Mouse (Mus musculus) kidney, adult 2 months (tissue): ENCODE measurements around the gene Ocln.

ENCODE experiments used
- CTCF ChIP-seq: fragments of 200-500 bp; conservative IDR thresholded peaks from 2 replicates; pipeline ENCODE4 v1.5.1; 2011; ENCODE audit warnings: low read depth, mild to moderate bottlenecking, control low read depth, low read length, moderate library complexity, mixed read lengths; ENCODE audit not compliant: insufficient read depth, insufficient read length
- POLR2A ChIP-seq: fragments of 200-500 bp; IDR thresholded peaks from one replicate; pipeline ENCODE4 v1.6.1; 2011; ENCODE audit warnings: low read depth, low read length, control low read depth

DNA sequence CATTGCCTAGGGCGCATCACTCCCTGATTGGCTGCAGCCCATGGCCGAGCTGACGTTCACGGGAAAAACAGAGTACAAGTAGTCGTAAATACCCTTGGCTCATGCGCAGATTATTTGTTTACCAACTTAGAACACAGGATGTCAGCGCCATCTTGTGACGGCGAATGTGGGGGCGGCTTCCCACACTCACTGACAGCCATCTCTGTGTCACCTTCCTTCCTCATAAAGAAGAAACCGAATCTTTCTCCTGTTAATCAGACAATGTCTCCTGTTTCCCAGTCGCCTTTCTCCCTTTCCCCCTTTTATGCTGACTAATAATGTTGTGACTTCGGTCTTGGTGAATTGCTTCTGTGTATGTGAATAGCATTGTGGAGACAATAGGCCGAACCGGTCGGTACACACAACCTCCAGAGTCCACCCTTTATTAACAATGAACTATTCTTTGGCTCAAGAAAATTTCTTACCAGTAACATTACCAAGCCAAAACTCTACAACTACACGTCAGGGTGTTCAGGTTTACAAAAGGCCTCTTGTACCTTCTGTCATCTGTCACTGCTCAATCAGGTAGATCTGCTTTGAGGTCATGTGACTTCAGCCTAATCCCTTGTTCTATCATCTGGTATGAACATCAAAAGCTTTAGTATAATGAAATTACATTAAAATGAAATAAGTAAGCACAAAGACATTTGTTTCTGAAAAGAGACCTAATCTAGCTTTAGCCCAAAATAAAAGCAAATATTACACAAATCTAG, 41.7 kb upstream of the Ocln start:
- TF ChIP-seq CTCF (no peak), POLR2A (no peak)
